Mouse (Mus musculus) telencephalon, adult 2 months (tissue): Measurements from ENCODE around the gene Gbp8.
"Not testable (repeated sequence)": the region's sequence is repeated elsewhere in the genome, so short reads cannot be mapped to it uniquely, and the experiment has no call there.

Source experiments
- DNase-seq: peaks from one replicate; pipeline ENCODE4 v3.0.0-alpha.2; 2011; ENCODE audit warnings: low read depth, low spot score

Gene Gbp8

GRCm38 (mm10) chr5:105139409-105140088 lies at the start of gene Gbp8, which contains the start of the genes Gbp9 and Gbp4:
Gene Gbp8, minus strand, starts transcription at chr5:105139540.
Gene Gbp9, minus strand, starts transcription at chr5:105139539.
Gene Gbp4, minus strand, starts transcription at chr5:105139586.
- not testable (repeated sequence) for DNase-seq

- no peak for DNase-seq
These were observed 42.1 kb upstream of the Gbp8 start for GRCm38 (mm10) chr5:105181446-105181845.

GRCm38 (mm10) chr5:105156582-105156981 lies 17.2 kb upstream of the Gbp8 start:
- DNase-seq = no peak

GRCm38 (mm10) chr5:105154049-105154448 lies 14.7 kb upstream of the Gbp8 start:
- DNase-seq = no peak

- not testable (repeated sequence) for DNase-seq
These were observed 8.7 kb upstream of the Gbp8 start for GRCm38 (mm10) chr5:105148062-105148461.

- no peak for DNase-seq
These were observed 7.1 kb upstream of the Gbp8 start for GRCm38 (mm10) chr5:105146447-105146846.

- not testable (repeated sequence) for DNase-seq
These were observed 6.4 kb upstream of the Gbp8 start for GRCm38 (mm10) chr5:105145731-105146130.

- DNase-seq = not testable (repeated sequence)
These were observed 910 bp upstream of the Gbp8 start for GRCm38 (mm10) chr5:105140089-105140810.

- DNase-seq = no peak
These were observed 434 bp downstream of the Gbp8 start for GRCm38 (mm10) chr5:105138906-105139305.

- not testable (repeated sequence) for DNase-seq
These were observed 2.5 kb downstream of the Gbp8 start for GRCm38 (mm10) chr5:105136706-105137304.

GRCm38 (mm10) chr5:105121731-105122130 lies 17.6 kb downstream of the Gbp8 start:
- not testable (repeated sequence) for DNase-seq

GRCm38 (mm10) chr5:105115740-105116139 lies 23.6 kb downstream of the Gbp8 start:
- DNase-seq = no peak

GRCm38 (mm10) chr5:105114696-105115095 lies 24.6 kb downstream of the Gbp8 start:
- DNase-seq = no peak

- DNase-seq = no peak
These were observed 25.7 kb downstream of the Gbp8 start for GRCm38 (mm10) chr5:105113656-105114055.

GRCm38 (mm10) chr5:105110271-105110852 lies 29.0 kb downstream of the Gbp8 start:
- DNase-seq = not testable (repeated sequence)

GRCm38 (mm10) chr5:105109775-105110174 lies 29.6 kb downstream of the Gbp8 start:
- DNase-seq = not testable (repeated sequence)

GRCm38 (mm10) chr5:105105689-105106088 lies 33.7 kb downstream of the Gbp8 start:
- DNase-seq = not testable (repeated sequence)

- no peak for DNase-seq
These were observed 57.4 kb downstream of the Gbp8 start for GRCm38 (mm10) chr5:105081900-105082299.

GRCm38 (mm10) chr5:105068356-105068755 lies 71.0 kb downstream of the Gbp8 start:
- DNase-seq = not testable (repeated sequence)

- DNase-seq = not testable (repeated sequence)
These were observed 74.9 kb downstream of the Gbp8 start for GRCm38 (mm10) chr5:105064443-105064842.

GRCm38 (mm10) chr5:105063321-105063720 lies 76.0 kb downstream of the Gbp8 start:
- DNase-seq = no peak

GRCm38 (mm10) chr5:105062403-105062802 lies 76.9 kb downstream of the Gbp8 start:
- DNase-seq = not testable (repeated sequence)
